Mouse (Mus musculus) frontal cortex, postnatal 10 days (tissue): ENCODE results near the gene Serpinb1b.

ENCODE experiments used
- DNase-seq, 2 experiments: peaks; one replicate each; pipeline ENCODE4 v3.0.0; 2022; ENCODE audit warnings: low spot score in 2 of 2, mixed read lengths in 1 of 2

Serpinb1b gene

DNA sequence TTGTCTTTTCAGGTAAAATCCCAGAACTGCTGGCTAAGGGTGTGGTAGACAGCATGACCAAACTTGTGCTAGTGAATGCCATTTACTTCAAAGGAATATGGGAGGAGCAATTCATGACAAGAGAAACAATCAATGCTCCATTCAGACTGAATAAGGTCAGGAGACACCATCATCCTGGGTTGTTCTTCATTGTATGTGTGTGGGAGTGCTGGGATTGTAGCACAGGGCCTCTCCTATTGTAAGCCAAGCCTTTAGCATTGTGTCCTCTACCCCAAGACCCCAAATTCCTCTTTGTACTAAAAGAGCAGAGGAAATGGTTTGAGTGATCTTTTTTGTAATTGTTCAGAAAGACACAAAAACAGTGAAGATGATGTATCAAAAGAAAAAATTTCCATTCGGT, 12.9 kb downstream of the Serpinb1b start:
- DNase-seq, result no peak

DNA sequence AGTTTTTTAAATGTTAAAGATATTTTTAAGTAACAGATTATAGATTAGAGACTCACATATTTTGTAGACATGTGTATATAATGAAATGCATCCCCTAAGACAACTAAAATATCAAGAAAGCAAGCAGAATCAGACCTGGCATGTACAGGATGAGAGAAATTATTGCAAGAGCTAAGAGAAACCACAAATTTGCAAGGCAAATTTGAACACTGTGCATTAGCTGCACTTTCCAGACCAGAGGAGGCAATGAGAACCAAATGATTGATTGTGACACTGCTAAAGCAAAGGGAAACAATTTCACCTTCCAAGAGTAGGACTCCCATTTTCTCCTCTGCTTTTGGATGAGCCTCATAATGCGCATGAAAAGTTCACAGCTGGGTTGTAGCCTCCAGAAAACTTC, 17.2 kb downstream of the Serpinb1b start:
- DNase-seq, result no peak

DNA sequence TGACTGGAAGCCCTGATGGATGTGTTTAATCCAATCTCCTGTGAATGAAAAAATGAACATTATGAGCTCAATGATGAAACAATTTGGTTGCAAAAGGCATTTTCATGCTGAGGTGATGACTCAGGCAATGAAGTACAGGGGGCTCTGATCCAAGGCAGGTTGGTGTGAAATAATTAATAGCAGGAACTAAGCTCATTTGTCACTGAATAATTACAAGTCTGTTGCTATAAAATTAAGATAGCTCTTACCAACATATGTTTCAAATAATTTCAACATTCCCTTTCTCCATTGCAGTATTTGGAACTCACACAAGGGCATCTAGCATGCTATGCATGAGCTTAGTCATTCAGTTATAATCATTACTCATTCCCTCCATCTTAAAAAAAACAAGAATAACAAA, 27.3 kb downstream of the Serpinb1b start:
- DNase-seq, result no peak

DNA sequence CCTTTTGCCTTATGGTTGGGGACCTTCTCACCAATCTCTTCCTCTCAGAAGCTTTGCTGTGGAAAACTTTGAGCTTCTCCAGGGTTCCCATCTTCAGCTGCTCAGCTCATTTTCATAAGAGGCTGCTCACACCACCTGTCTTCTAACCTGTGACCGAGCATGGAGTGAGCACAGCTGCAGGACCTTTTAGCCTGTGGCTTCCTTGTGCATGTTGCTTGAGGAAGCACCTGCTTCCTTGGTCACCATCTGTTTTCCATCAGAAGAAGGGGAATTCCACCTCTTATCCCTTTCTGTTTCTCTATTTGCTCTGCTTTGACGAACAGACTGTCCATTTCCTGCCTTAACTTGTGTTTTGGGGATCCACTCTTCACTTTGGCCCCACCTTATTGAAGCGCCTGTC, 34.7 kb downstream of the Serpinb1b start:
- no peak for DNase-seq

GRCm38 (mm10) chr13:33137717-33138116, 59.3 kb downstream of the Serpinb1b start:
- DNase-seq, result no peak

DNA sequence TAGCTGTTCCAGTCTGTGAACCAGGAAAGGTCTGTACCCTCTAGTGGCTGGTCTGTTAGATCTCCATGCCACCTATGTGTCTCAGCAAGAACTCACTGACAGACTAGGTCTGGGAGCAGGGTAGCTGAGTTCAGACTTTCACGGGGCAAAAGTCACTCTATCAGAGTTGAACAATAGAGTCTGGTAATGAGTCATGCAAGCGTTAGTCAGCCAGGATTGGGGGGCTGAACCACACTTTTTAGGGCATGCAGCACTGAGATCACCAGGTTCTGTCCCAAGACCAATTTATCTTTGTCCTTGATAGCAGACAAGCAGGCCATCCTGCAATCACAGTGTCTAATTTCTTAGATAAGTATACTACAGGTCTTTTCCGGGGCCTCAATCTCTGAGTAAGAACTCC, 63.1 kb downstream of the Serpinb1b start:
- DNase-seq, result no peak
